Mouse (Mus musculus) small intestine, adult 2 months (tissue): ENCODE results near the gene Itih3. TPM values are rescaled to one million over a fixed set of nuclear protein-coding genes. Genes with fewer than 3 reads are reported as not detected.

Experiments
- H3K27ac ChIP-seq: fragments of 200-500 bp; 2 replicates; pipeline ENCODE4 v1.5.1; 2012; ENCODE audit warnings: low read depth, low read length, control low read depth, inconsistent platforms; ENCODE audit not compliant: insufficient read depth
- H3K27me3 ChIP-seq: fragments of 200-500 bp; 2 replicates; pipeline ENCODE4 v1.6.1; 2012; ENCODE audit warnings: mild to moderate bottlenecking, moderate library complexity, low read length, inconsistent platforms; ENCODE audit not compliant: control insufficient read depth, insufficient read depth
- H3K36me3 ChIP-seq: fragments of 200-500 bp; 2 replicates; pipeline ENCODE4 v1.6.1; 2012; ENCODE audit warnings: mild to moderate bottlenecking, low read length, control low read depth, inconsistent platforms; ENCODE audit not compliant: control insufficient read depth, insufficient read depth
- H3K4me1 ChIP-seq: fragments of 200-500 bp; 2 replicates; pipeline ENCODE4 v1.6.1; 2012; ENCODE audit warnings: low read length, inconsistent platforms, mixed read lengths; ENCODE audit not compliant: control insufficient read depth, insufficient read depth, insufficient read length
- H3K4me3 ChIP-seq: fragments of 200-500 bp; 2 replicates; pipeline ENCODE4 v1.5.1; 2012; ENCODE audit warnings: low read depth, mild to moderate bottlenecking, control low read depth, inconsistent platforms, low read length, moderate library complexity
- CTCF ChIP-seq: fragments of 200-500 bp; IDR thresholded peaks from 2 replicates; pipeline ENCODE4 v1.5.1; 2012; ENCODE audit warnings: low read depth, mild to moderate bottlenecking, control low read depth, inconsistent platforms, low read length, moderate library complexity, mixed read lengths; ENCODE audit not compliant: insufficient replicate concordance, insufficient read length; ENCODE audit errors: extremely low read depth
- POLR2A ChIP-seq: fragments of 200-500 bp; IDR thresholded peaks from 2 replicates; pipeline ENCODE4 v1.6.1; 2012; ENCODE audit warnings: low read depth, mild to moderate bottlenecking, control low read depth, inconsistent platforms, low read length, moderate library complexity
- WGBS: fragments of 180-500 bp; shearing (Covaris S2); methylation state at CpG from one replicate; pipeline ENCODE4 v1.1.7; 2018; 5-methylcytosine and 5-hydroxymethylcytosine counted together
- polyA plus RNA-seq: library from polyadenylated mRNA; depleted of rRNA; stranded (reverse); fragments of >200 nt; gene quantifications from 2 replicates; pipeline ENCODE4 v1.2.3, GENCODE M21; 2012; rRNA removed

Gene Itih3
- polyA plus RNA-seq, 1 experiment = 0.49 TPM

DNA sequence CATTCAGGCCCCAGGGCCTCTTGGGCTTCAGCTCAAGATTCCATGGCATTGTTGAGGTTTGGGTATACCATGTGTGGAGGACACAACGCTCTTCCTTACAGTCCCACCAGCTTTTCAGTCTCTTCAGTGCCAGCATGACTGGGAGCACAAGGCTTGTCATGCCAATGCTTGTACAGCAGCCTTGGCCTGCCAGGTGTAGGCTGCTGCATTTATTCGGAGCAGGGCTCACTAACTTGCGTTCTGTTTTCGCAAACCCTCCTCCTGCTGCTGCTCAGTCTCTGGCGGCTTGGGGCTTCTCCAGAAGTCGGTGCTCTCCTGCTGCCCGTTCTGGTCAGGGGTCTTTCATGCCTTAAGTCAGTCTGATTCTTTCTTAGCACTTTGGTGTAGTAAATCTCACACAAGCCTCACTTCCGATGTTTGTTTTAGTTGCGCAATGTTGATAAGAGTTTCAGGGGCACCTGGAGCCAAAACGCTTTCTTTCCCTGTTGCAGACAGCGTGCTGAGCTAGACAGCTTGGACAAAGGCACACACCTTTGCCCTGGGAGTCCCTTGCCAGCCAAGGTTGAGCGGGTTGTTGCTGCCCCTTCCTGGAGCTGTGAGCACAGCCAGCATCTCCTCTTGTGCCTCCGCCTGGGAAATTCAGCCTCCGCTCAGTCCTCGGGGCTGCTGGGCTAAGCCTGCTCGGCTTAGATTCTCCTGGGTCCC lies 62.0 kb downstream of the Itih3 start:
- Histone ChIP-seq H3K27me3 (no peaks in the 10 kb centered on the region), H3K4me1 (peaks cover 8% of the 10 kb centered on the region), H3K27ac (no peak overlapping the region)

More for the DNA sequence above, 62.0 kb downstream of the Itih3 start:
- Histone ChIP-seq H3K36me3 (no peaks in the 10 kb centered on the region), H3K4me3 (no peak overlapping the region)
- no peak for TF ChIP-seq CTCF
- no peak for TF ChIP-seq POLR2A
- WGBS = 26% methylated on average over 16 of the region's 16 CpGs

Other genes with a start within 250 kb of the Itih3 start
- 0.28 and 0.62 TPM in 2 replicates for gene Sfmbt1, start 208.9 kb downstream of the Itih3 start, polyA plus RNA-seq
- 7.1 and 11.2 TPM in 2 replicates for gene Tmem110, start 98.2 kb downstream of the Itih3 start, polyA plus RNA-seq
- gene Mustn1, start 44.6 kb downstream of the Itih3 start, polyA plus RNA-seq = 12.9 and 22.9 TPM in 2 replicates
- 3.8 TPM in 1 of 2 replicates, not detected in the other for gene Itih4, start 37.3 kb downstream of the Itih3 start, polyA plus RNA-seq
- not detected in 2 replicates for gene Itih1, start 19.5 kb upstream of the Itih3 start, polyA plus RNA-seq
- gene Nek4, start 27.6 kb upstream of the Itih3 start, polyA plus RNA-seq = 0.63 and 1.3 TPM in 2 replicates
- 2.6 and 4.1 TPM in 2 replicates for gene Glt8d1, start 77.6 kb upstream of the Itih3 start, polyA plus RNA-seq
- 39.4 and 64.5 TPM in 2 replicates for gene Spcs1, start 77.9 kb upstream of the Itih3 start, polyA plus RNA-seq
- 3.8 and 6.8 TPM in 2 replicates for gene Pbrm1, start 95.4 kb upstream of the Itih3 start, polyA plus RNA-seq
- gene Gnl3, start 95.4 kb upstream of the Itih3 start, polyA plus RNA-seq = 3.3 and 5.5 TPM in 2 replicates
- 22.8 and 37.3 TPM in 2 replicates for gene Smim4, start 205.2 kb upstream of the Itih3 start, polyA plus RNA-seq
- gene Nt5dc2, start 207.3 kb upstream of the Itih3 start, polyA plus RNA-seq = 9.0 and 13.0 TPM in 2 replicates
- 31.3 and 65.4 TPM in 2 replicates for gene Stab1, start 244.9 kb upstream of the Itih3 start, polyA plus RNA-seq